Mouse (Mus musculus): Measurements from ENCODE around the gene Fcgr4. TPM values are rescaled to one million over a fixed set of nuclear protein-coding genes. Genes with fewer than 3 reads are reported as not detected.
"Not testable (repeated sequence)": the region's sequence is repeated elsewhere in the genome, so short reads cannot be mapped to it uniquely, and the experiment has no call there.

Fcgr4 gene
- total and polyA plus RNA-seq, 3 experiments: 0.70 to 1.4 (median 1.2) TPM

DNA sequence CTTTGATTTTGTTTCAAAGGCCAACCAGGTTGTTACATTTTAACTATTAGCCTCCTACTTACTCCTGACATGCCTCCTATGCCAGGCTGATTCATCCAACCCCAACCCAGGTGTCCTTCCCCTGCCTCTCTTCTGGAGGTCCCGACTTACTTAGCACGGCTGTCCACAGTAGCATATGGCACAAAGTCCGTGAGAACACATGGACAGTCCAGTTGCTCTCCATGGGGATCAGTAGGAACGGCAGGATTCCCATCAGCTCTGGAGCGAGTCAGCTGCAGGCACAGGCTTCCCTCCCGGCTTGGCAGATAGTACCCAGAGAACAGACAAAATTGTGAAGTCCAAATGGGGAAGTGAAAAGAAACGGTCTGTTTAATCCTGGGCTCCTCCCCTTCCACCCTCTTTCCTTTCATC, 43.0 kb upstream of the Fcgr4 start:
- DNase-seq: peak; percentile 28 to 42
- TF ChIP-seq POLR2A (IDR thresholded peaks at IDR 0.05; ENCODE audit: insufficient read depth, low read depth, low read length) (peak; percentile 56; the same call in 1 of the 2 replicates), EP300 (IDR thresholded peaks at IDR 0.05; ENCODE audit: insufficient read depth, low read depth, low read length) (no peak)
- Histone ChIP-seq H3K27ac (0 out of 2 replicates have a peak overlapping the region, but pooled peaks have one; percentile 12), H3K9ac (ENCODE audit: low read depth, low read length) (peak overlapping the region; percentile 49; the same call in 1 of the 2 replicates), H3K36me3 (ENCODE audit: control insufficient read depth, insufficient read depth, low read length) (no peaks in the 10 kb centered on the region), H3K79me2 (replicated peaks; ENCODE audit: control insufficient read depth, insufficient read depth, low read length) (no peaks in the 10 kb centered on the region), H3K4me1 (ENCODE audit: control insufficient read depth, insufficient read depth, low read length) (no peaks in the 10 kb centered on the region), H3K27me3 (ENCODE audit: control insufficient read depth, insufficient read depth, low read length) (no peaks in the 10 kb centered on the region; the same call in 1 of the 2 replicates), H3K4me3 (no peak overlapping the region)
- WGBS: 56% methylated on average over 7 of the region's 7 CpGs
- intact Hi-C loops (cut with DNase I): no loop called here

DNA sequence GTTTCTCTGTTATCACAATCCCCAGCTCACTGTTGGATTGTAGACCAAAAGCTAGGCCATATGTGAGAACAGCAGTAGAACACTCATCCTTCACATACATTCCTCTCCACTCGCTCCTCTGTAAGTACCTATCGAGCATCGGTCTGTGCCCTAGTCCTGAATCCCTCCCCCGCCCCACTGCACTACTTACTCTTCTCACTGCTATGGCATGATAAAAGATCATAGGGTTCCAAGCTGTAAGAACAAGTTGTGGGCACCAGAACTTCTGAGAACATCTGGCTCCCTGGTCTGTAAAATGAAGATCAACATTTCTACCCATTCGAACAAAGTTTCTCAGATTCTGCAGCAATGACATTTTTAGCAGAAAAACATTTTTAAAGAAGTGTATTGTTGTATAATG, 42.3 kb upstream of the Fcgr4 start, which contains the start of gene Fcgr2b:
TSS of gene Fcgr2b (minus strand) at position 101 of the 400 bp plus-strand sequence.
- no peaks in the 10 kb centered on the region for H3K36me3 ChIP-seq (ENCODE audit: control insufficient read depth, insufficient read depth, low read length)
- no peak for TF ChIP-seq EP300 (IDR thresholded peaks at IDR 0.05; ENCODE audit: insufficient read depth, low read depth, low read length)
- TF ChIP-seq POLR2A (IDR thresholded peaks at IDR 0.05; ENCODE audit: insufficient read depth, low read depth, low read length): no peak
- TF ChIP-seq CTCF (IDR thresholded peaks at IDR 0.05): no peak
- H3K4me3 ChIP-seq: no peak within 1 kb of the TSS
- H3K4me1 ChIP-seq (ENCODE audit: control insufficient read depth, insufficient read depth, low read length): no peaks in the 10 kb centered on the region
- no peak for DNase-seq
- H3K9ac ChIP-seq (ENCODE audit: low read depth, low read length): peak within 1 kb of the TSS; percentile 49; the same call in 1 of the 2 replicates
- no peaks in the 10 kb centered on the region for H3K79me2 ChIP-seq (replicated peaks; ENCODE audit: control insufficient read depth, insufficient read depth, low read length)
- WGBS: 82% methylated on average over 5 of the region's 5 CpGs
- no peaks in the 10 kb centered on the region; the same call in 1 of the 2 replicates for H3K27me3 ChIP-seq (ENCODE audit: control insufficient read depth, insufficient read depth, low read length)
- 0 out of 2 replicates have a peak within 1 kb of the TSS, but pooled peaks have one; percentile 12 for H3K27ac ChIP-seq
- intact Hi-C loops (cut with DNase I): no loop called here

DNA sequence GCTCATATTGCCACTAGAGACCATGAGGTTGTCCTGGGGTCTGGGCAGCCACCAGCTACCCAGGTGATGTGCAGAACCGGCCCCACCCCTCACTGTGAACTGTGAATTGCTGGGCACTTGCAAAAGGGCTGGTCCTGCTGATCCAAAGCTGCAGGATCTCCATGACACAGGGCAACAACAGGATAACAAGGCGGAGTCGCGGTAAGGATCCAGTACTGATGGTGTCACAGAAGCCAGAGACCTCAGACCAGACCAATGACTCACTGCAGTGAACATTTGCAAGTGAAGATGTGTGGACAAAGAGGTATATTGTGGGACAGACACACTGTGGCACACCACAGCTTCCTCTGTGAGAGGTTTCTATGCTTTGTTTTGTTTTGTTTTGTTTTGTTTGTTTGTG, 40.1 kb upstream of the Fcgr4 start:
- Histone ChIP-seq H3K9ac (ENCODE audit: low read depth, low read length) (no peak overlapping the region), H3K27ac (no peak overlapping the region), H3K4me3 (no peak overlapping the region), H3K27me3 (ENCODE audit: control insufficient read depth, insufficient read depth, low read length) (no peaks in the 10 kb centered on the region; the same call in 1 of the 2 replicates), H3K79me2 (replicated peaks; ENCODE audit: control insufficient read depth, insufficient read depth, low read length) (no peaks in the 10 kb centered on the region), H3K4me1 (ENCODE audit: control insufficient read depth, insufficient read depth, low read length) (no peaks in the 10 kb centered on the region), H3K36me3 (ENCODE audit: control insufficient read depth, insufficient read depth, low read length) (no peaks in the 10 kb centered on the region)
- 73% methylated on average over 4 of the region's 4 CpGs for WGBS
- DNase-seq: no peak
- TF ChIP-seq POLR2A (IDR thresholded peaks at IDR 0.05; ENCODE audit: insufficient read depth, low read depth, low read length): no peak
- no peak for TF ChIP-seq CTCF (IDR thresholded peaks at IDR 0.05)
- TF ChIP-seq EP300 (IDR thresholded peaks at IDR 0.05; ENCODE audit: insufficient read depth, low read depth, low read length): no peak
- intact Hi-C loops (cut with DNase I): no loop called here

DNA sequence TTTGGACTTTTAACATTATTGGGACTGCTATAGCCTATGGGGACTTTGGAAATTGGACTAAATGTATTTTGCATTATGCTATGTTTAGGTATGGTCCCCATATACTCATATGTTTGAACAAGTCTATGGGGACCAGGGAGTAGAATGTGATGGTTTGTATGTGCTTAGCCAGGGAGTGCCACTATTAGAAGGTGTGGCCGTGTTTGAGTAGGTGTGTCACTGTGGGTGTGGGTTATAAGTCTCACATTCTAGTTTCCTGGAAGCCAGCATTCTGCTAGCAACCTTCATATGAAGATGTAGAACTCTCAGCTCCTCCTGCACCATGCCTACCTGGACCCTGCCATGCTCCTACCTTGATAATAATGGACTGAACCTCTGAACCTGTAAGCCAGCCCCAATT, 37.0 kb upstream of the Fcgr4 start:
- H3K27ac ChIP-seq; H3K79me2 ChIP-seq (replicated peaks; ENCODE audit: control insufficient read depth, insufficient read depth, low read length); H3K27me3 ChIP-seq (ENCODE audit: control insufficient read depth, insufficient read depth, low read length); H3K36me3 ChIP-seq (ENCODE audit: control insufficient read depth, insufficient read depth, low read length); H3K4me3 ChIP-seq; DNase-seq; H3K4me1 ChIP-seq (ENCODE audit: control insufficient read depth, insufficient read depth, low read length); H3K9ac ChIP-seq (ENCODE audit: low read depth, low read length); intact Hi-C loops (cut with DNase I): not testable (repeated sequence)
- 68% methylated on average over 1 of the region's 1 CpGs for WGBS

DNA sequence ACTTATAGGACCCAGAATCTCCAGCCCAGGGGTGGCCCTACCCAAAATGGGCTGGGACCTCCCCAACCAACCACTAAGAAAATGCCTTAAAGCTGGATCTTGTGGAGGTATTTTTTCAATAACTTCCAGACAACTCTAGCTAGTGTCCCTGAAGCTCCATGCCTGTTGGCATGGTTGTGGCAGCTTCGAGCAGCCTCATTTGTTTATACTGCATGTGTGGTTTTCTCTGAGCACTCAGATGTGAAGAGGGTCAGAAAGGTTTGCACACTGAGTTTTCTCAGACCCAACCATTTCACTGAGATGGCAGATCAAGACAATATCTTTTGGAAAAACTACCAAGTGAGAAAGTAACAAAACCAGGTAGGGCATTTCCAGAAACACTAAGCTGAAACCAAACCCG, 36.4 kb upstream of the Fcgr4 start:
- intact Hi-C loops (cut with DNase I): no loop called here
- DNase-seq: no peak
- 84% methylated on average over 2 of the region's 2 CpGs for WGBS
- H3K27ac ChIP-seq: no peak overlapping the region
- TF ChIP-seq CTCF (IDR thresholded peaks at IDR 0.05): no peak
- TF ChIP-seq POLR2A (IDR thresholded peaks at IDR 0.05; ENCODE audit: insufficient read depth, low read depth, low read length): no peak
- TF ChIP-seq EP300 (IDR thresholded peaks at IDR 0.05; ENCODE audit: insufficient read depth, low read depth, low read length): no peak
- no peaks in the 10 kb centered on the region; the same call in 1 of the 2 replicates for H3K27me3 ChIP-seq (ENCODE audit: control insufficient read depth, insufficient read depth, low read length)
- no peaks in the 10 kb centered on the region for H3K36me3 ChIP-seq (ENCODE audit: control insufficient read depth, insufficient read depth, low read length)
- H3K4me1 ChIP-seq (ENCODE audit: control insufficient read depth, insufficient read depth, low read length): no peaks in the 10 kb centered on the region
- no peak overlapping the region for H3K9ac ChIP-seq (ENCODE audit: low read depth, low read length)
- H3K4me3 ChIP-seq: no peak overlapping the region
- no peaks in the 10 kb centered on the region for H3K79me2 ChIP-seq (replicated peaks; ENCODE audit: control insufficient read depth, insufficient read depth, low read length)

DNA sequence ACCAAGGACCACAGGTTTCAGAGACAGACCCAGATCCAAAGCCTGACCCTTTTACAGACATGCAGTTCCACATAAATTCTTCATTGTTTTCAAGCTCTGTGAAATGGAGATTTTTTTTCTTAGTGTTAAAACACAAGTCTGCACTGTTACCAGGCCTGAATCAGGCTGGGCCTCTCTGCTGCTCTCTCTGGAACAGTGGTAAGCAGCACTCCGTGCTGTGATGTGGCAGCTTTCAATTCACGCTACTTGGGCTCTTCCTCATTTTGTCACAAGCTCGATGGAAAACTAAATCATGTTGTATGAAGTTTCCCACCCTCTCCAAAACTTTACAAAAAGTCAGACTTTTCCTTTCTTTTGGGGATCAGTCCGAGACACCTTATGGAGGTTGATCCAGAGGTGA, 35.7 kb upstream of the Fcgr4 start:
- WGBS: 70% methylated on average over 4 of the region's 4 CpGs
- H3K9ac ChIP-seq (ENCODE audit: low read depth, low read length): no peak overlapping the region
- H3K36me3 ChIP-seq (ENCODE audit: control insufficient read depth, insufficient read depth, low read length): no peaks in the 10 kb centered on the region
- no peaks in the 10 kb centered on the region for H3K4me1 ChIP-seq (ENCODE audit: control insufficient read depth, insufficient read depth, low read length)
- no peaks in the 10 kb centered on the region for H3K79me2 ChIP-seq (replicated peaks; ENCODE audit: control insufficient read depth, insufficient read depth, low read length)
- H3K27me3 ChIP-seq (ENCODE audit: control insufficient read depth, insufficient read depth, low read length): no peaks in the 10 kb centered on the region; the same call in 1 of the 2 replicates
- no peak overlapping the region for H3K27ac ChIP-seq
- no peak for DNase-seq
- TF ChIP-seq POLR2A (IDR thresholded peaks at IDR 0.05; ENCODE audit: insufficient read depth, low read depth, low read length) (no peak), EP300 (IDR thresholded peaks at IDR 0.05; ENCODE audit: insufficient read depth, low read depth, low read length) (no peak), CTCF (IDR thresholded peaks at IDR 0.05) (no peak)
- H3K4me3 ChIP-seq: no peak overlapping the region
- intact Hi-C loops (cut with DNase I): no loop called here
